Mouse (Mus musculus) lung, postnatal 4 days (tissue): Measurements from ENCODE around the gene Atf6b.

ENCODE experiments used
- DNase-seq, 2 experiments: peaks; one replicate each; pipeline ENCODE4 v3.0.0; 2021

The Atf6b gene

DNA sequence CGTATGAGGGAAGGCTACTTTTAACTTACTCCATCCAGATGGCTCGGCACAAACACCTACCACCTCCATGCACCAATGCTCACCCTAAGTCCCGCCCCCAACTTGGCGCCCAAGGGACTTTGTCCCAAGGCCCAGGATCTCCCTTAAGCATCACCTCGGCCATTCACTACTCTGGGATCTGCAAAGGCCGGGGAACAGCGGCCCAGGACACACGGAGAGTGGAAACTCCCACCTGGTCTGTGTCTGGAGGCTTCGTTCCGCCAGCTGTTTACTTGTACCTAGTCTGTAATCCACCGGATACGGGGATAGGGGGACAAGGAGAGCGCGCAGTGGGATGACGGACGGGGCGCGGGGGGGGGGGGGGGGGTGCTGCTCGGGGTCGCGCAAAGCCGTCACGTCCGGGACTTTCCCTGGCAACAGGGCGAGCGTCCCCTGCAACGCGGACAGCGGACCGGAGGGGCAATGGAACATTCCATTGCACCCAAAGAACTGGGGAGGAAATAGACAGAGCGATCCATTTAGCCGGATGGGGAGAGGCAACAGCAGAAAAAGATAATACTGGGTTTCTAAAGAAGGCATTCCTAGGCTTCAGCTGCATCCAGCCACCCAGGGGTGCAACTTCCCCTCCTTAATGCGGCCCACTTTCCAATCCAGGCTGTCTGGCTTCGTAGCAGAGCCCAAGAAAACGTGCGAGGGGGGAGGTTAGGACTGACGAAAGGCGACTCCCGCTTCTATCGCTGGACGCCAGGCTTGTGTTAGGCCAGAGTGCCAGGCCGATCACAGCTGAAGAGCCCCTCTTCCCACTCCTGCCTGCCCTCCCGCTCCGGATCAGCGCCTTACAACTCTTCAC is 19.6 kb upstream of the Atf6b start:
- DNase-seq: peak; percentile 89 to 93

DNA sequence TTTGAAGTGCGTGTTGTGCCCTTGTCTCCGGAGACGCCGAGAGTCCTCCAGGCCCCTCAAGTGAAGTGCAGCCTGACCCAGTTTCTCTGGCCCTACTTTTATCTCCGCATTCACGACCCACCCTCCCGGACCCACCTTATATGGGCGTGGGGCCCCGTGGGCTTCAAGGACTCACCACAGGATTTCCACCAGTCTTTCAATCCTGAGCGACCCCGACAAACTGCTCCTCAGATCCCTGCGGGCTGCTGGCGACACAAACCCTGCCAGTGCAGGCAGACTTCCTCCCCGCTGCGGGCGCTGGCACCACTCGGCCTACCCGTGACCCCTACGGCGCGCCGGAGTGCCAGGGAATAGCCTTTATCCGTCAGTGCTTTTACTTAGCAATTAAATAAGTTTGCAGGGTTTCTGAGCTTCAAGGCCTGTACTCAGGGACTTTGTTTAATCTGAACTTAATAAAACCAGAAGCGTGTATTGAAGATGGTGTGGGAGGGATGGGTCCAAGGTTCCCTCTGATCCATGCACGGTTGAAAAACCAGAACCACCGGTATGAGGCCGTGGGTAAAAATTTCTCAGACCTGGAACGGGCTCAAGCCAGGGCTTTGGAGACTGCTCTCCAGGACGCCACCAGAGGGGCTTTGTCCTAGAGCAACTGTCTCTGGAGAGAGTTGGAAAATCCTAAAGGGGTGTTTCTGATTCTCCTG is 18.9 kb upstream of the Atf6b start, which contains the start of gene Ppt2:
Gene Ppt2 (minus strand): TSS at position 568 of the 701 bp plus-strand sequence.
- no peak for DNase-seq

DNA sequence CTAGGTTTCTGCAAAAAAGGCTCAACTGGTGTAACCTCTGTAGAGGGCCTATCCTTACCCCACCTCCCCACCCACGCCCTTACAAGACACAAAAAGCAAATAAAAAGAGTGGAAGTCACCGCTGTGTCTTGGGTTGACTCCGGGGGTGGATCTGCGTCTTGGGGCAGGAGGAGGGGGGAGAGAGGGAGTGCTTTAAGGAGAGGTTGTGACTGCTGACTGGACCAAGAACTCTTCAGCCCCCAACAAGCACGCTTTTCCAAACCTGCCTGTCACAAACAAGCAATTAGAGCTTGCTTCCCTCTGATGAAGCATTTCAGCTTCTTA is 18.3 kb upstream of the Atf6b start:
- DNase-seq: no peak

DNA sequence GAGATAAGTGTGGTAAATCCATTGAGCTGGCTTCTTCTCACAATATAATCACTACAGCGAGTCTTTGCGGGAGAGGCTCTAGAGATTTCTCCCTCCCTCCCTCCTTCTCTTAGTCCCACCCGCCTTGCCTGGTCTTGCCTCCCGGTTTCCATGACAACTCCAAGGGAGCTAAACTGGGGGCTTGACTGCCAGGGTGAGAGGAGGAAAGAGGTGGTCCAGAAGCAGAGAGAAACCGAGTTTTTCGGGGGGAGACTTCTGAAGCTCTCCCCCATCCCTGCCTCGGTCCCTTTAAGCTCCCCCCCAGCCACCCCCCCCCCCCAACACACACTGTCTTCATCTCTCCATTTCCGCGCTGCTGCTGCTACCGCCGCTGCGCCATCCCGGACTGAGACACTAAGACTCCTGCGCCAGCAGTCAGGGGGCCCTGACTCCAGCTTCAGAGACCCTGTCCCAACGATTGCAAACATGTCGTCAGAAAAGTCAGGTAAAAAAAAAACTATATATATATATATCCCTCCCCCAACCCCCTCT is 17.7 kb upstream of the Atf6b start, which contains the start of gene Prrt1:
Gene Prrt1 (plus strand): TSS at position 313 of the 531 bp plus-strand sequence.
- DNase-seq: no peak

DNA sequence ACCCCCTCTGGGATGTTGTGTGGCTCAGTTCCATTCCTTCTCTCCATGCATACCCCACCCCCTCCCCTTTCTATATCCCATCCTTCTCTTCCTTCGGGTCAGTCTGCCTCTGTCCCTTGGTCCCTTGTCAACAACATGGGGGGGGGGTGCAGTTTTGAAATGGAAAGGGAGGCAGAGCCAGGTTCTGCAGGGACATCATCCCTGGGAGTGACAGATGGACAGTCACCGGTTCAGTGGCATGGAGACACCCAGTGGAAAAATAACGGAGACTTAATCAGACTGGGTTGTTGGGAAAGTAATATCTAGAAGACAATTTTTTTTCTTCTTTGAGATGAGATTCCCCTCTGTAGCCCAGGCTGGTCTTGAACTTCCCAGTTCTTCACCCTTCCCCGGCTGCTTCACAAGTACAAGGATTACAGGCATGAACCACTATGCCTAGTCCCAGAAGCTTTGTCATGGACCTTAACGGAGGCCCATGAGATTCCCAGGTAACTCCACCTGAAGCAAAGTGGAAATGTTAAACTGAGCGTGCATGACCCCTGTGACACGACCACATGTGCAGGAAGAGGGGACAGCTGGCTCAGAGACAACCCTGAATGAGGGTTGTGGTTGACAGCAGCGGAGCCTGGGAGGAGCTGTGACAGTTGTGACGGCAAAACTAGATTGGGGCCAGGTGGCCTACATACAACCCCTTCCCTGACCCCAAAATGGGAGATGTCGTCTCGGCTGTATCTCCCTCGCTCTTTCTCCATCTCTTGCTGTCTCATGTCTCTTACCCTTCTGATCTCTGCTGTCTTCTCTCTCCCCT is 16.9 kb upstream of the Atf6b start:
- DNase-seq: no peak

DNA sequence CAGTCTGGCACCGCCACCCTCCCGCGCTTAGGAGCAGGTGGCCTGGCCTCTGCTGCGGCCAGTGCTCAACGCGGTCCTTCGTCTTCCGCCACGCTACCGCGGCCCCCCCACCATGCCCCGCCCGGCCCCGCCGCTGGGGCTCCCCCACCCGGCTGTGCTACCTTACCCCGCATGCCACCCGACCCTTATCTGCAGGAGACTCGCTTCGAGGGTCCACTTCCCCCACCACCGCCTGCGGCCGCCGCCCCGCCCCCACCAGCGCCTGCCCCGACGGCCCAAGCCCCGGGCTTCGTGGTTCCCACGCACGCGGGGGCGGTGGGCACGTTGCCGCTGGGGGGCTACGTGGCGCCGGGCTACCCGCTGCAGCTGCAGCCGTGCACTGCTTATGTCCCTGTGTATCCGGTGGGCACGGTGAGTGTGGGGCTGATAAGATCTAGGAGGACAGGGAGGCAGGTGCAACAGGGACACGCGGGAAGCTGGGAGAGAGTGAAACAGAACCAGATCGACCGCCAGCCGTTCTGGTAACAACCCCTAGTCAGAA is 16.1 kb upstream of the Atf6b start:
- DNase-seq: peak in 1 of 2 experiments; percentile 32

DNA sequence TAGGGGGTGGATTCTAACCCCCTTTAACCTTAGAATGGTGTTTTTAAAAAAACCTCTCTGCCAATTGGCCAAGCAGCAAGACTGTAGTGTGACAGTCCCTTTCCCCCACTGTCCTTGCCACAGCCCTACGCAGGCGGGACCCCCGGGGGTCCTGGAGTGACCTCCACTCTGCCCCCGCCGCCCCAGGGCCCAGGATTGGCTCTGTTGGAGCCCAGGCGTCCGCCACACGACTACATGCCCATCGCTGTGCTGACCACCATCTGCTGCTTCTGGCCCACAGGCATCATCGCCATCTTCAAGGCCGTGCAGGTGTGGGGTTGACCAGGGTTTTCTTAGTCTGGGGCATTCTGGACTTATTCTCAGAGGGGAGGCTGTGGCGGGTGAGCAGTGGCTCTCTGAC is 15.3 kb upstream of the Atf6b start:
- peak in 1 of 2 experiments; percentile 30 for DNase-seq

DNA sequence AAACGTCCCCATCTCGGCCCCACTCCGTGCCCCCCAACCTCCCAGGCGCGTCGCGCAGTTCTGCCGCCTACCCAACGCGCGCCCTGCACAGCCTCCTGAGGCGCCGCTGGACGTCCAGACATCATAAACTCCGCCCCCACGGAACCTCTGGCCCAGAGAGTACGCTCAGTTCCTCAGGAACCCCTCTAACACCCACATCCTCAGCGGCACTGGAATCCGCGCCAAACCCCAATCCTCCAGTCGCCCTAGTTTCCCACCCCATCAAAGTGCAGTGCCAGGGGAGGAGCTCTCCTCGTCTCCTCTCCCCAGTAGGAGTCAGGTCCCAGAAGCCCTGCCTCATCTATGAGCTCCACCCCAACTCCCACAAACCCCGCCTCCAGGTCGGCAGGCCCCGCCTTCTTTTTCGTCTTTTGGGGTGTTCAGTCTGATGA is 14.7 kb upstream of the Atf6b start:
- DNase-seq: peak; percentile 87

DNA sequence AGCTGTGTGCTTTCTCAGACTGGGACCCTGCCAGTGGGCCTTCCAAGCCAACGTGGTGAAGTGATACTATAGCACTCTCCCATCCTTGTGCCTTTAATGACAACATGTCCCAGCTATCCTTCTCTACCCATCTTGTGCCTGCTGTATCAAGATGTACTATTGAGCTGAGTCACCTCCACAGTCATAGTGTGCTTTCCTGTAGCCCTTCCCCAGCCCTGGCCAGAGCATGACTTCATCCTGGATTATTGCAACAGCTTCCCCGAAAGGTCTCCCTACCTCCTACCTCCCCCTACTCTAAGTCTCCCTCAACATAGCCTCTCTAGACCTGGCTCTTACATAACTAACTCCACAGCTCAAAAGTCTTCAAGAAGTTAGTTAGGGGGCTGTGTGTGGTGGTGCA is 11.3 kb upstream of the Atf6b start:
- DNase-seq: no peak

DNA sequence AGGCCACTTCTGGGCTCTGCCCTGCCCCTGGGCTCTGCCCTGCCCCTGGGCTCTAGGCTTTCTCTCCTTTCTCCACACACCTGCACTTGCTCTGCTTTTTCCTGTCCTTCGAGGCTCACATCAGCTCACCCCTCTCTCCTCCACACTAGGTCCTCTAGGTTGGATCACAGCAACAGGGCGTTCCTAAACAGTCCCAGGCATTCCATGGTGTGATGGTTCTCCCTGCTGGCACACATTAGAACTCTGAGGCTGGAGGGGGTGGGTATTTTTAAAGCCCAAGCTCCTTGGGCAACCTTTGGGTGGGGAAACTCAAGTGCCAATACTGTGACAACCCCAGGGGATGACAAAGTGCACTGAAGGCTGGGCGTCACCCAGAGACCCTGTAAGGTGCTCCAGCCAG is 9.5 kb upstream of the Atf6b start:
- DNase-seq: no peak

DNA sequence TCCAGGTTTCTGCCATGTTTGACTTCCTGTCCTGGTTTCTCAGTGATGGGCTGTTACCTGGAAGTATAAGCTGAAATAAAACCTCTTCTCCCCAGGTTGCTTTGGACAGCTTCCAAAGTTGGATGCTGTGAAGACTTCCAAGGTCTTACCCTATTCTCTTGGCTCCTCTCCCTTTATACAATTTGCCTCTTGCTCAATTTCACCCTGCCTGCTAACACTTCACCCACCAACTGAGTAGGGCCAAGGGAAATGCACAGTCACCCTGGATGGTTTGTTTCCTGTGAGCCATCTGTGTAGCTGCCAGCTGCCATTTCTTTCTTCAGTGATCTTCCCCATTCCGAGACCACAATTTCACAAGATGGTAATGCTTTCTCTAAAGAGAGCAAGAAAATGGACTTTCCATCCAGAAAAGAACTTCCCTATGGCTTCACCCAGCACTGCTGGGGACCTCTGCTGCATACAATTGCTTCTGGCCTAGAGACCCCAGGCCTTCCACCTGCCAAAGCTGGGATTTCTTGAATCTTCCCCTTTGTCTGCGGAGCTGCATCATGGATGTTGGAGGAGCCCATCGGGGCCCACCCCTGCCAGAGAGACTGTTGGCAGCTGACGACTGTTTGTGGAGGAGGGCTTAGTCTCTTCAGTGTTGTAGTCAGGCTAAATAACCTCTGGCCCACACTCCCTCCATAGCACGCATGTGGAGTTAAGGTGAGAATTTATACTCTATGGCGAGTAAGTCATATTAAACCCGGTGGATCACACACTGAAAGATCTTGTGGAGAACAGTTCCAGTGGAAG is 7.3 kb upstream of the Atf6b start:
- no peak for DNase-seq

DNA sequence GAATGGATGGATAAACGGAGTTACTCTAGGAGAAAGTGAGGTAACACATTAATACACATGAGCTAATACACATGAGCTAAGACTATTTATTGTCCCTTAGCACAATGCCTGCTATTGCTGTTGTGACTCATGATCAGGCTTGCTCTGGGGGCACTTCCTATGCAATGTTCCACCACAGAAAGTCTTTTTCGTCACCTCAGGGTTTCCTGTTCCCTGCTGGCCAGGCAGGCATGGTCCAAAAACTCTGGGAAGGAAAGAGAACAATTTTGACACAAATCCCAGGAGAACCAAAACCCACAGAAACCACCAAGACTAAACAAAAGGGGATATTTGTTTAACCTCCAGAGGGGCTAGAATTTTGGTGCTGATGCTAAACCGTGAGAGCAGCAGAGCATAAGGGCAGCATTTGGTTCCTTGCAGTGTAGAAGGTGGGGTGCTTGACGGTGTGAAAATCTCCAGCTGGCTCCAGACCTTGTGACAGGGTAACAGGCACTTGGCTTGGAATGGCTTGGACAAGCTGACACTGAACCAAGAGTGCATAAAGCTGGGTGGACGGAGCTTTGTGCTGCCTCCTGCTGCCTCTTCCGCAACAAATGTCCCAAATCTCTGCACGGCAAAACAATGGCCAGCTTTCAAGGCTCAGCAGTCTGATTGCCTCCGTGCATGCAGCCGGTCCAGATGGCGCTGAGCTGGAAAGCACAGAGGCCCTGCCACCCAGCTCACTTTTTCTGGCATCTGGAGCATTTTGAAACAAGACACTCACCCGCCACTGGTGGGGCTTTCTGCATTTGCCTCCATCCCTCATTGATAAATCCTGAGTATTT is 6.0 kb upstream of the Atf6b start:
- peak in 1 of 2 experiments; percentile 80 for DNase-seq

DNA sequence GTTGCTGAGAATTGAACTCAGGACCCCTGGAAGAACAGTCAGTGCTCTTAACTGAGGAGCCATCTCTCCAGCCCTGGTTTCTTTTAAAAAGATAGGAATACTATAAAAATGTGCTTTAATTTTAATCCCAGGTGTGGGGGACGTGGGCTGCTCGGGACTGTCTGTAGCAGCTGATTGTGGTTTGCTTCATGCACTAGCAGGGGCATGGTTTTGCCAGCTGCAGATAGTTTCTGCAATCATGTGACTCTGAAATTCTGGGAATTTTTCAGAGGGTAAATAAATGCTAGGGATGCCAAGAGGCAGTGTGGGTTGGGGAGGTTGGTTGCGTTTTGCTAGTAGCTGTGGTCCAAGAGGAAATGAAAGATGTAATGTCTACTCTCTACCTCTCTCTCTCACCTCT is 5.0 kb upstream of the Atf6b start:
- DNase-seq: no peak

DNA sequence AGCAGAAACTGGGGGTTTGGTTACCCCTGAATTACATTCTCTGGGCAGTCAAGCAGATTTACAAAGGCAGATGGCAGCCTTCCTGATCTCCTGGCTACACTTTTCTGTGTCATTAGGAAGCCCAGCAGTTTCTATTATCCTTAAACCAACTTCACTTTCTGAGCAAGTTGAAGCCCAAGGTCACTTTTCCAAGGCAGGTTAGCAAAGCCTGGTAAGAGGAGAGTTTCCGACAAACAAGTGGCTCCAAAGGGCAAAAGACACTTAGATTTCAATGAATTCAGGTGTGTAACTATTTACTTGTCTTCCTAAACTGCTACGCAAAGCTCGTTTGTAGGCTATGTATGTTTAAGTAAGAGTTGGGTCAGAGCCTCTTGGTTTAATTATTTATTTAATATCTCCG is 3.6 kb upstream of the Atf6b start:
- no peak for DNase-seq

DNA sequence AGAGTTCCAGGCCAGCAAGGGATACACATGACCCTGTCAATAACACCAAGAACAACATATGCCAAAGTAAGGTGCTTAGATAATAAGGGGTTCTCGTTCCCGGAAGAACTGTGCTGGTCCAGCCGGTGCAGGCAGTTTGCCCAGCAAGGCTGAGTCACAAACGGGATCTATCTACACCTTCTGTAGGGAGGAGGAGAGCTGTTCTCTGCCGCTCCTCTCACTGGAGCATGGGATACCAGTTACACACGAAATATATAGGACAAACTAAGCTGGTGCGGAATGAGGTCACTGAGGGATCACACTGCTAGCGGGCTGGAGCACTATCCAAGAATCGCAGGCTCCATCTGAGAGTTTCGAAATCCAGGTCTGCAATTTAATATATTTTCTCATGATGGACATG is 3.0 kb upstream of the Atf6b start:
- DNase-seq: no peak

DNA sequence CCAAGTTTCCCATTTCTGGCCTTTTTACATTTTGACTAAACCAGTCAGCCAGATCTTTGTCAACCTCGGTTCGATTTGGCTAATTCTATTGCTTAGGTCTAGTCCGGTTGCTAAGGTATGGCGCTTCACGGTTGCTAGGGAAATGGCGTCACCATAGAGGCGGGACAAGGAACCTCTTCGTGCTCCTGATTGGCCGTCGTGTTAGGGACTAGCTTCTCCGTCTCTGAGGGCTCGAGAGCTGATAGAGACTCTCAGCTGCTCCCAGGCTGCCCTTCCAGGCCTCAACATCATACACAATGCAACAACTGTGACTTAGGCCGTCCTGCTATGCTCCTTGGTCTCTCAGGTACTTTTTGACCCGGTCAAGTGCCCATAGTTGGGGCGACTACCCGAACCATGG is 2.3 kb upstream of the Atf6b start, which contains the start of gene Fkbpl:
Gene Fkbpl (plus strand): TSS at position 157 of the 400 bp plus-strand sequence.
- peak; percentile 96 to 97 for DNase-seq

DNA sequence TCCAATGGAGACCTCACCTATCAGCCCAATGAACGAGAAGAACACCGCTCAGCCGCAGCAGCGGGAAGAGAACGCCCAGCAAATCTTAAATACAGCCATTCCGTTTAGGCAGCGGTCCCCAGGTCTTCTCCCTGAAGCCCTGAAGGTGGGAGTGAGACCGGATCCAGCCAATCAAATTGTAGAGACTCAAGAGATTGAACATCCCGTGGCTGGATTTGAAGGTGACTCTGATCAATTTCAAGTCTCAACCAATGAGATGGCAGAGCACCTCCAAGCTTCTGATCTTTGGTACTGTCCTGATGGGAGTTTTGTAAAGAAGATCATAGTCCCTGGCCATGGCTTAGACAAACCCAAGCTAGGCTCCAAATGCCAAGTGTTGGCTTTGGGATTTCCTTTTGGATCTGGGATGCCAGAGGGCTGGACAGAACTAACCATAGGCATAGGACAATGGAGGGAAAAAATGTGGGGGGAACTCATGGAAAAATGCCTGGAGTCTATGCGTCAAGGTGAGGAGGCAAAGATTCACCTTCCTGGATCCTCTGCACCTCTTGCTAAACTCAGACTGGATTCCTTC is 1.6 kb upstream of the Atf6b start:
- no peak for DNase-seq

DNA sequence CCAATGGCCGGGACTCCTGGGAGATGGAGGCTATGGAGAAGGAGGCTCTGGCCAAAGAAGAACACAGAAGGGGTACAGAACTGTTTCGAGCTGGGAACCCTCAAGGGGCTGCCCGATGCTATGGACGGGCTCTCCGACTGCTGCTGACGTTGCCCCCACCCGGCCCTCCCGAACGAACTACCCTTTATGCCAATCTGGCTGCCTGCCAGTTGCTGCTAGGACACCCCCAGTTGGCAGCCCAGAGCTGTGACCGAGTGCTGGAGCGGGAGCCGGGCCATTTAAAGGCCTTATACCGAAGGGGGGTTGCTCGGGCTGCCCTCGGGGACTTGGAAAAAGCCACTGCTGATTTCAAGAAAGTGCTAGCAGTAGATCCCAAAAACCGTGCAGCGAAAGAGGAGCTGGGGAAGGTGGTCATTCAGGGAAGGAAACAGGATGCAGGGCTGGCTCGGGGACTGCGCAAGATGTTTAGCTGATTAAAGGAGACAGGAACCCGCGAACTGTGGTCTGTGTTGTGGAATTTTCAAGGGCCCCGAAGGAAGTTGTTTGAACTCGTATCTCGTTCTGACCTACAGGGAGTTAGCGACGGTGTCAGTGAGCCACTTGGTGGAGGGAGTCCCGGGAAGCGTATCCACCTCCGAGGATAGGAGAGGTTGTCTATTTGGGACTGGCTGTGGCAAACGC is 975 bp upstream of the Atf6b start:
- DNase-seq: peak in 1 of 2 experiments; percentile 46

DNA sequence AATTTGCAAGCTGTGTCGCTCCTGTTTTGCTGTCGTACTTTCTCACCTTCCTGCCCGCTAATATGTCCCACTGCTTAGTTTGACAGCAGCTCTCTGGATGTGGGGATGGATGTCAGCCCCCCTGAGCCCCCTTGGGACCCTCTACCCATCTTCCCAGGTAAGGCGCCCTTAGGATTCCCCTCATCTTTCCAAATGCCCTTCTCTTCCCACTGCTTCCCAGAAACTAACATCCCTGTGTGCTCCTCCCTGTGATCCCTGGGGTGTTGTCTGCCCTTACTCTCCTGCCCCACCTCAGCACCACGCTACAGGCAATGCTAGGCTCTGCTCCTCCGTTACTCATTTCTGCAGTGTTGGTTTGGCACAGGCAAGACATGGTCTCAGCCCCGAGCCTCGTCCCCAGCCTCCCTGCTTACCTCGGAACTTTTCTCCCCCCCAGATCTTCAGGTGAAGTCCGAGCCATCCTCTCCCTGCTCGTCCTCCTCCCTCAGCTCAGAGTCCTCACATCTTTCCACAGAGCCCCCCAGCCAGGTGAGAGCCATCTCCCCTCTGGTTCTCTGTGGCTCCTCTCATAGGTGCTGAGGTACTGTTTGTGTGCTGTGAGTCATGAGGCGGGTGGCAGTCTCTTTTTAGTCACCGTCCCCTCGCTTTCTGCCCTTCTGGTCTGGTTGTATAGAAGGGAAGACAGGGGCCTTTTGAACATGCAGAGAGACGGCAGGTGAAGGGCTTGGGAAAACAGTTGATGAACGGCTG is 1.4 kb downstream of the Atf6b start:
- no peak for DNase-seq
